Mouse (Mus musculus): ENCODE measurements at regions not wholly inside any gene's neighbourhood (a gene's known extent, or its start where the extent isn't known, plus 50 kb on each side); places are given as distances from the start of the nearest gene placed in this dataset.

- in situ Hi-C loops (cut with MboI, MseI) = loop anchor here (5.0 kb wide), 1 partner anchor 52 kb away; no protein-coding TSS in a partner anchor
Measured at GRCm38 (mm10) chrX:58244544-58244943, 222.0 kb downstream of the Zic3 start.

- in situ Hi-C loops (cut with MboI, MseI) = no loop called here
Measured at GRCm38 (mm10) chrX:58256043-58256442, 233.5 kb downstream of the Zic3 start.

- in situ Hi-C loops (cut with MboI, MseI) = no loop called here
Measured at GRCm38 (mm10) chrX:58282903-58283302, 260.4 kb downstream of the Zic3 start.

- in situ Hi-C loops (cut with MboI, MseI) = no loop called here
Measured at GRCm38 (mm10) chrX:58322832-58323231, 300.3 kb downstream of the Zic3 start.

- in situ Hi-C loops (cut with MboI, MseI) = no loop called here
Measured at GRCm38 (mm10) chrX:58351606-58352005, 329.1 kb downstream of the Zic3 start.

- in situ Hi-C loops (cut with MboI, MseI) = no loop called here
Measured at GRCm38 (mm10) chrX:58377926-58378325, 355.4 kb downstream of the Zic3 start.
